Mouse (Mus musculus) bone marrow, adult 2 months (tissue): ENCODE data around the gene Hist2h2ac.

Experiments
- CTCF ChIP-seq: fragments of 200-500 bp; IDR thresholded peaks from 2 replicates; pipeline ENCODE4 v1.5.1; 2011; ENCODE audit warnings: low read length, control low read depth; ENCODE audit not compliant: control insufficient read depth, insufficient read depth
- POLR2A ChIP-seq: fragments of 200-500 bp; IDR thresholded peaks from 2 replicates; pipeline ENCODE4 v1.6.1; 2011; ENCODE audit warnings: low read depth, mild to moderate bottlenecking, control low read depth, low read length, borderline replicate concordance; ENCODE audit not compliant: control insufficient read depth

- TF ChIP-seq CTCF (no peak), POLR2A (no peak)
Measured at GRCm38 (mm10) chr3:96182382-96182776, 38.3 kb downstream of the Hist2h2ac start.
